Mouse (Mus musculus): ENCODE measurements around the gene Mef2c. TPM values are rescaled to one million over a fixed set of nuclear protein-coding genes. Genes with fewer than 3 reads are reported as not detected.

Gene Mef2c
- polyA plus RNA-seq, 1 experiment from 2014 or later: 53.3 TPM

DNA sequence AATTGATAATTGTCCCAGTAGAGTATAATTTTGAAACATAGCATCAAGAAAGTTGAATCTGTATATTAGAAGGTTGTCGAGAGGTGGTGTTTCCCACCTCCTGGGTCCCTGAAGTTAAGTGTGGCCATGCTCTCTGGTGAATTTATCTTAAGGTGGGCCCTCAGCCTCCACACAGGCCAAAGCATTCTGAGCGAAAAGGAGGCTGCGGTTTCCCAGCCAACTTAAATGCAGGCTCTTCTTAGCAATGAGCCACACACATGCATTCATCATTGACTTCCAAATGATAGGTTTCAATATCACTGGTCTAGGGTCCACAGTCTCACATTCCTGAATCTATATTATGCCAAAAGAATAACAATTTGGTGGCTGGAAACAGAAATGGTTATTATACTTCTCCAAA, 145.2 kb downstream of the Mef2c start:
- Histone ChIP-seq H3K9me3 (ENCODE audit: control insufficient read depth, low read depth, low read length) (no peaks in the 10 kb centered on the region), H3K27ac (ENCODE audit: low read length) (no peak overlapping the region), H3K4me3 (ENCODE audit: low read depth, low read length) (no peak overlapping the region), H3K27me3 (ENCODE audit: control insufficient read depth, insufficient read depth, low read length) (no peaks in the 10 kb centered on the region), H3K9ac (replicated peaks; ENCODE audit: low read depth, low read length) (no peak overlapping the region), H3K4me1 (ENCODE audit: control insufficient read depth, insufficient read depth, low read length) (no peaks in the 10 kb centered on the region), H3K36me3 (ENCODE audit: control insufficient read depth, insufficient read depth, low read length) (no peaks in the 10 kb centered on the region), H3K4me2 (replicated peaks; ENCODE audit: low read depth, low read length) (no peak overlapping the region)
- 85% methylated on average over 3 of the region's 3 CpGs for WGBS
- no peak for ATAC-seq (ENCODE audit: insufficient number of reproducible peaks, insufficient read depth, low FRiP score, low read depth)

DNA sequence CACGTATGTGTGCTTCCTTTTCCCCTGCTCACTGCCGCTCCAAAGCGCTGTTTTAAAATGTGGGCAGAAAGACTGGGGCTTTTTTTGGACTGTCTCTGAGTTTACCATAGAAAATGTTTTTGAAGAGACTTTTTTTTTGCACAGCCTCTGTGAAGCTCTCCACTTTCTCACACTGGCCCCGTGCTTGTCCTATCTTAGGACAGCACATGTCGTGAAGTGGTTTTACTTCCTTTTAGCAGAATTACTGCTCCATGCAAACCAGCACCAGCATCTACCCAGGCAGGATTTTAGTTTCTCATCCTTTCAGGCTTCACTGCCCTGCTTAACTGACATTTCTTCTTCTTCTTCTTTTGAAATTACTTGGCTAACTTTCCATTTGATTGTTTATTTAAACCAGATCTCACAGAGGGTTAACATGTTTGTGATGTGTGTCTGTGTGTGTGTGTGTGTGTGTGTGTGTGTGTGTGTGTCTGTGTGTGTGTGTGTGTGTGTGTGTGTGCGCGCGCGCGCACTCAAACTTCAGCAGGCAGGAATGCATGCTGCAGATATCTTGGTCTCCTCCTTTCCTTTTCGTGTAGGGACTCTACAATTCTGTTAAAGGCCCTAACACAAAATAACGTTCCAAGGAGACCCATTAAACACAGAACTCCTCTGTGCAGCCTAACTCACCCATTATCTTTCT, 146.1 kb downstream of the Mef2c start:
- Histone ChIP-seq H3K27ac (ENCODE audit: low read length) (no peak overlapping the region), H3K9ac (replicated peaks; ENCODE audit: low read depth, low read length) (no peak overlapping the region), H3K4me3 (ENCODE audit: low read depth, low read length) (no peak overlapping the region), H3K36me3 (ENCODE audit: control insufficient read depth, insufficient read depth, low read length) (no peaks in the 10 kb centered on the region), H3K4me2 (replicated peaks; ENCODE audit: low read depth, low read length) (no peak overlapping the region), H3K27me3 (ENCODE audit: control insufficient read depth, insufficient read depth, low read length) (no peaks in the 10 kb centered on the region), H3K9me3 (ENCODE audit: control insufficient read depth, low read depth, low read length) (no peaks in the 10 kb centered on the region), H3K4me1 (ENCODE audit: control insufficient read depth, insufficient read depth, low read length) (no peaks in the 10 kb centered on the region)
- WGBS: 81% methylated on average over 12 of the region's 12 CpGs
- ATAC-seq (ENCODE audit: insufficient number of reproducible peaks, insufficient read depth, low FRiP score, low read depth): no peak

DNA sequence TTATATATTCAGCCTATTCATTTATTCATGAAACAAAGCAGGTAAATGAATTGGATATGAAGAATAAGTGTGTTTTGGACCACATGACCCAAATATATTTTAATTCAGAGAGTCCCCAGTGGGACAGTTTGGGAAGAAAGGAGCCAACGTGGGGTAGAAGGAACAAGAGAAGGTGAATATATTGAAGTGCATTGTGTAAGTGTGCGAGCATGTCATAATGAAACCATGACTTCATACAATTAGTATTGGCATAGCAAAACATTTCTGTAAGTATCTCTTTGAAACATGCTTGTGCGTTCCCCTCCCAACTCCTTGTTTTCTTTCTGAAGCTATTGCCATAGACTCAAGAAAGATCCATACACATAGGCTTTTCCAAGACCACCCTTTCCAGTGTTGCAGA, 147.0 kb downstream of the Mef2c start:
- 89% methylated on average over 3 of the region's 3 CpGs for WGBS

DNA sequence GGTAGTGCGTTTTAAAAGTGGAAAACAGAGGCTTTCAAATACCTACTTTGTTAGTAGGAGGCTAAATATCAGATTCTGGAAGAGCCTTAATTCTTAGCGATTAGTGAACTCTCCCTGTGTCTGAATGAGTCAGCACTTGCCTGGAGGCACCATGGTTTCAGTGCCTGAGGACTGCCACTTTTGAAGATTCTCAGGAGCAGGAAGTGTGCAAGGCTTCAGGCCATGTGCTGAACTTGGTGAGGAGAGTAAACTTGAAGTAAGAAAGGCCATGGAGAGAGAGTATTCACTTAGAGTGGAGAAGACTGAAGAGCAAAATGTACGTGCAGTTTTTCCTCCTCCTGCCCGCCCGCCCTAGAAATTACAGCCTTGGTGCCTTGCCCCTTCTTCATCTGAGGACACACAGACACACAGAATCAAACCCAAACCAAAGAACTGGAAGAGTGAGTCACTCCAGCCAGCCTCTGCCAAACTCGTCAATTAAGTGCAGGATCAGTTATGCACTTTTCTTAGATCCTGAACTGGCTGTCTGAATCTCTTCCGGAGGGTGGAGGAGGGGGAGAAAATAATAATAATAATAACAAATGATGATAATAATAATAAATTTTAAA, 148.2 kb downstream of the Mef2c start:
- WGBS: 77% methylated on average over 7 of the region's 7 CpGs
- no peak for ATAC-seq (ENCODE audit: insufficient number of reproducible peaks, insufficient read depth, low FRiP score, low read depth)

More for the DNA sequence above, 147.0 kb downstream of the Mef2c start:
- H3K36me3 ChIP-seq (ENCODE audit: control insufficient read depth, insufficient read depth, low read length): no peaks in the 10 kb centered on the region
- no peaks in the 10 kb centered on the region for H3K4me1 ChIP-seq (ENCODE audit: control insufficient read depth, insufficient read depth, low read length)
- no peaks in the 10 kb centered on the region for H3K9me3 ChIP-seq (ENCODE audit: control insufficient read depth, low read depth, low read length)
- no peak overlapping the region for H3K4me3 ChIP-seq (ENCODE audit: low read depth, low read length)
- no peaks in the 10 kb centered on the region for H3K27me3 ChIP-seq (ENCODE audit: control insufficient read depth, insufficient read depth, low read length)
- no peak overlapping the region for H3K27ac ChIP-seq (ENCODE audit: low read length)
- no peak for ATAC-seq (ENCODE audit: insufficient number of reproducible peaks, insufficient read depth, low FRiP score, low read depth)
- no peak overlapping the region for H3K4me2 ChIP-seq (replicated peaks; ENCODE audit: low read depth, low read length)
- no peak overlapping the region for H3K9ac ChIP-seq (replicated peaks; ENCODE audit: low read depth, low read length)

DNA sequence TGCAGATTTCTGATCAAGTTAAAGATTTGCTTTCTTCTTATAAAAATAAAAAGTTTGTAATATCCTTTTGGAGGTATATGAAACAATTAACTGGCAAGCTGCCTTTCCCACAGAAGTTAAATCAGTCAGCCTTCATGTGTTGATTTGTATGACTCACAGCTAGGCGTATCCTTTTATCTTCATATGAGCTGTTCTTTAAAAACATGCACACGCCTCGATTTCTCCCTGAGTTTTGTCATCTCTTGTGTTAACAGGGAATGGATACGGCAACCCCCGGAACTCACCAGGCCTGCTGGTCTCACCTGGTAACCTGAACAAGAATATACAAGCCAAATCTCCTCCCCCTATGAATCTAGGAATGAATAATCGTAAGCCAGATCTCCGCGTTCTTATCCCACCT, 148.7 kb downstream of the Mef2c start:
- Histone ChIP-seq H3K27ac (ENCODE audit: low read length) (no peak overlapping the region), H3K4me1 (ENCODE audit: control insufficient read depth, insufficient read depth, low read length) (no peaks in the 10 kb centered on the region), H3K4me2 (replicated peaks; ENCODE audit: low read depth, low read length) (no peak overlapping the region), H3K27me3 (ENCODE audit: control insufficient read depth, insufficient read depth, low read length) (no peaks in the 10 kb centered on the region), H3K4me3 (ENCODE audit: low read depth, low read length) (no peak overlapping the region), H3K9me3 (ENCODE audit: control insufficient read depth, low read depth, low read length) (no peaks in the 10 kb centered on the region), H3K9ac (replicated peaks; ENCODE audit: low read depth, low read length) (no peak overlapping the region), H3K36me3 (ENCODE audit: control insufficient read depth, insufficient read depth, low read length) (no peaks in the 10 kb centered on the region)
- no peak; the same call in 1 of the 2 replicates for ATAC-seq (ENCODE audit: insufficient number of reproducible peaks, insufficient read depth, low FRiP score, low read depth)
- WGBS: 78% methylated on average over 8 of the region's 8 CpGs

More for the DNA sequence above, 148.2 kb downstream of the Mef2c start:
- Histone ChIP-seq H3K27ac (ENCODE audit: low read length) (no peak overlapping the region), H3K27me3 (ENCODE audit: control insufficient read depth, insufficient read depth, low read length) (no peaks in the 10 kb centered on the region), H3K4me3 (ENCODE audit: low read depth, low read length) (no peak overlapping the region), H3K9ac (replicated peaks; ENCODE audit: low read depth, low read length) (no peak overlapping the region), H3K4me1 (ENCODE audit: control insufficient read depth, insufficient read depth, low read length) (no peaks in the 10 kb centered on the region), H3K9me3 (ENCODE audit: control insufficient read depth, low read depth, low read length) (no peaks in the 10 kb centered on the region), H3K4me2 (replicated peaks; ENCODE audit: low read depth, low read length) (no peak overlapping the region), H3K36me3 (ENCODE audit: control insufficient read depth, insufficient read depth, low read length) (no peaks in the 10 kb centered on the region)

DNA sequence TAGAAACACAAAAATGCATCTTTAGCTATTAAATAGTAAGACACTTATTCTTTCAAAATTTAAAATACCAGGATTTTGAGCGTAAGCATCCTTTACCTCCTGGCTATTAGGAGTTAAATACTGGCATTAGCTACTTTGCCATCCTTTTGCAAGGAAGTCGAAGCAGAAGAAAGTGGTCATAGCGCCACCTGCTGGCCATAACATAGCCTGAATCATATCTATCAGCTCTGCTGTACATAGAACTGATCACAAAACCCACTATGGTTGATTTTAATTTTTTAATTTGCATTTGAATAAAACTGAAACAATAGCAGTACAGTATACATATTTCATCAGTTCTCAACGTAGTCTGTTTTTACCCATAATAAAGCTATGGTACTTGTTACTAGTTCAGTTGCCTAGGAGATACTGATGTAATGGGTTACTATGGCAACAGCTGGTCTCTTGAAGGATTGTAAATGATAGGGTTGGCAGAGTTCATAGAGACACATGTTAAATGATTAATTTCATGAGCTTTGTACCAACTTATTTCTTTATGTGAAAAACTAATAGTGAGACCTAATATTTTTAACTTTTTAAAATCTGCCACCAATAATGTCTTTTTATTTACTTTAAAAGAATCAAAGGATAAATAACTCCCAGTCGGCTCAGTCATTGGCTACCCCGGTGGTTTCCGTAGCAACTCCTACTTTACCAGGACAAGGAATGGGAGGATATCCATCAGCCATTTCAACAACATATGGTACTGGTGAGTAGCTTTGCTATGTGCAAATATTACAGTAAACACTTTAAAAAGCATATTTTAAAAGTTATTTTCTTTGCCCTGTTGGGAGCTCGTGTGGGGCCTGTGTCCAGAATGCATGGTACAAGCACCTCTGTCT, 151.3 kb downstream of the Mef2c start:
- H3K27ac ChIP-seq (ENCODE audit: low read length): no peak overlapping the region
- no peaks in the 10 kb centered on the region for H3K4me1 ChIP-seq (ENCODE audit: control insufficient read depth, insufficient read depth, low read length)
- 0 out of 2 replicates have a peak, but pooled peaks have one; percentile 23 for ATAC-seq (ENCODE audit: insufficient number of reproducible peaks, insufficient read depth, low FRiP score, low read depth)
- H3K9me3 ChIP-seq (ENCODE audit: control insufficient read depth, low read depth, low read length): no peaks in the 10 kb centered on the region
- no peak overlapping the region for H3K4me3 ChIP-seq (ENCODE audit: low read depth, low read length)
- H3K4me2 ChIP-seq (replicated peaks; ENCODE audit: low read depth, low read length): no peak overlapping the region
- no peaks in the 10 kb centered on the region for H3K36me3 ChIP-seq (ENCODE audit: control insufficient read depth, insufficient read depth, low read length)
- H3K27me3 ChIP-seq (ENCODE audit: control insufficient read depth, insufficient read depth, low read length): no peaks in the 10 kb centered on the region
- 32% methylated on average over 8 of the region's 8 CpGs for WGBS
- H3K9ac ChIP-seq (replicated peaks; ENCODE audit: low read depth, low read length): no peak overlapping the region

DNA sequence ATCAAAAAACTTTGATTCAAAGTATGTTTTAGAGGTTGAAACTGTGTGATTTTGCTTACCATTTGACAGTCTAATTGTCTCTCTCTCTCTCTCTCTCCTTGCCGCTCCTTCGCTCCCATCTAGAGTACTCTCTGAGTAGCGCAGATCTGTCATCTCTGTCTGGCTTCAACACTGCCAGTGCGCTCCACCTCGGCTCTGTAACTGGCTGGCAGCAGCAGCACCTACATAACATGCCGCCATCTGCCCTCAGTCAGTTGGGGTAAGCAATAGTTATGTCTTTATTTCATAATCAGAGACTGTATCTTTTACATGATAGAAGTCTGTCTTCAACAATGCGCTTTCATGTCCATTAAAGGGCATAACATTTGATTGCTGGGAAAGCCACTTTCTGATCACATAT, 152.3 kb downstream of the Mef2c start:
- no peaks in the 10 kb centered on the region for H3K27me3 ChIP-seq (ENCODE audit: control insufficient read depth, insufficient read depth, low read length)
- H3K4me2 ChIP-seq (replicated peaks; ENCODE audit: low read depth, low read length): no peak overlapping the region
- ATAC-seq (ENCODE audit: insufficient number of reproducible peaks, insufficient read depth, low FRiP score, low read depth): no peak
- no peak overlapping the region for H3K9ac ChIP-seq (replicated peaks; ENCODE audit: low read depth, low read length)
- WGBS: 82% methylated on average over 7 of the region's 7 CpGs
- H3K4me1 ChIP-seq (ENCODE audit: control insufficient read depth, insufficient read depth, low read length): no peaks in the 10 kb centered on the region
- no peaks in the 10 kb centered on the region for H3K9me3 ChIP-seq (ENCODE audit: control insufficient read depth, low read depth, low read length)
- H3K4me3 ChIP-seq (ENCODE audit: low read depth, low read length): no peak overlapping the region
- no peaks in the 10 kb centered on the region for H3K36me3 ChIP-seq (ENCODE audit: control insufficient read depth, insufficient read depth, low read length)
- no peak overlapping the region for H3K27ac ChIP-seq (ENCODE audit: low read length)

DNA sequence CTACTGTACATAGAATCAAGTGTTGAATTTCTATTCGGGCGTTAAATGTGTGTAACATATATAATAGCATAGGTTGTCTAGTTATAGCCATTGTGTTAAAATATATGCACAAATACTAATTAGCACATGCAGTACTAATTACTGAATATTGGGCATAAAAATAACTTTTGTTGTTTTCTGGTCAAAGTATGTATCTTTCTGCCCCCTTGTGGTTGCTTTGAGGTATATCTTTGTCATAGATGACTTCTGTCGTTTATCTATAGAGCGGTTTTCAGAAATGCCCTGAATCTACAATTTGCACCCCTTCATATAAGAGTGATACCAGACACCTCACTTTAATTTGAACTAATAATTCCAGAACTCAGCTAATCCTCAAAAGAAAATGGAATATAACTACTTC, 152.9 kb downstream of the Mef2c start:
- WGBS: 70% methylated on average over 4 of the region's 4 CpGs
- ATAC-seq (ENCODE audit: insufficient number of reproducible peaks, insufficient read depth, low FRiP score, low read depth): no peak
- Histone ChIP-seq H3K4me3 (ENCODE audit: low read depth, low read length) (no peak overlapping the region), H3K9ac (replicated peaks; ENCODE audit: low read depth, low read length) (no peak overlapping the region), H3K9me3 (ENCODE audit: control insufficient read depth, low read depth, low read length) (no peaks in the 10 kb centered on the region), H3K36me3 (ENCODE audit: control insufficient read depth, insufficient read depth, low read length) (no peaks in the 10 kb centered on the region), H3K4me2 (replicated peaks; ENCODE audit: low read depth, low read length) (no peak overlapping the region), H3K27ac (ENCODE audit: low read length) (no peak overlapping the region), H3K27me3 (ENCODE audit: control insufficient read depth, insufficient read depth, low read length) (no peaks in the 10 kb centered on the region), H3K4me1 (ENCODE audit: control insufficient read depth, insufficient read depth, low read length) (no peaks in the 10 kb centered on the region)

All from stomach, embryonic 14.5 days (tissue).